Mouse (Mus musculus): ENCODE data around the gene Kctd21.

Gene Kctd21

DNA sequence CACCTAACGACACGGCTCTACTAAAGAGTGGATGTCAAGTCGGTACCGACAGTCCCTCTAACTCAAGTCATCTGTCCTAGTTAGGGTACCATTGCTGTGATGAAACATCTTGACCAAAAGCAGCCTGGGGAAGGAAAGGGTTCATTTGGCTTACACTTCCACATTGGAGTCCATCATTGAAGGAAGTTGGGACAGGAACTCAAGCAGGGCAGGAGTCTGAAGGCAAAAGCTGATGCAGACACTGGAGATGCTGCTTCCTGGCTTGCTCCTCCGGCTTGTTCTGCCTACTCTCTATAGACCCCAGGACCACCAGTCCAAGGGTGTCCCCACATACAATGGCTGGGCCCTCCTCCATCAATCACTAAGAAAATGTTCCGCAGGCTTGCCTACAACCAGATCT lies 16.5 kb upstream of the Kctd21 start:
- DNase-seq (ENCODE audit: extremely low read depth, low read depth, low spot score), result no peak

DNA sequence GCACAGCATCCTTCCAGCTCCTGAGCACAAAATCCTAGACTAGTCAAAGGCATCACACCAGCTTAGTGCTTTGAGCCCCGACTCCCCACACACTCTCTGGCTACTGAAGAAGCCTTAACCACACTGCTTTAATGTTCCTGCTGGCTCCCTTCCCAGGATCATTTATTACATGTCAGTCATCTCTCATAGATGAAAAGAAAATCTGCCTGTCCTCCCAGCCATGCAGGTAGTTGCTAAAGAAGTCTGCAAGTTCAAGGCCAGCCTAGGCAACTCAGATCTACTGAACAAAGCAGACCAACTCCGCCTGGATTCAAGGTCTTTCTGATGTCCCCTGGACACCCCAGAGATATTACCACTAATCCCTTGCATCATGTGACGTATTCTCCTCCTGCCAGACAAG lies 14.4 kb upstream of the Kctd21 start:
- DNase-seq (ENCODE audit: extremely low read depth, low read depth, low spot score), result no peak

DNA sequence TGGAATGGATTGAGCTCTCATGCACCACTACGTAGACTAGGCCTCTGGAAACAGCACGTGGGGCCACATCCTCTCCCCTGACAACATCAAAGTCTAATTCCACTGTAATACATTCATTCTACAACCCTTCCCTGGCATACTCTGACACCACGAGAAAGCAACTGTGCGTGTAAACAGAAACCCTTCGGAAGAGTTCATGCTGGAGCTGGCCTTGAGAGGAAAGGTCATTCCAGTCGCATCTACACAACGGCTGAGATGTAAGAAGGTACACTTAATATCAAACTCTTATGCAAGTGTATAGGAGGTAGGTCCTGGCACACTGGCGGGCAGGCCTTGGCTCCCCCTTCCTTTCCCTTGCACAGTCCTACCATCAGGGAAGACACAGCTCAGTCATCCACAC lies 7.8 kb upstream of the Kctd21 start:
- DNase-seq (ENCODE audit: extremely low read depth, low read depth, low spot score), result no peak

DNA sequence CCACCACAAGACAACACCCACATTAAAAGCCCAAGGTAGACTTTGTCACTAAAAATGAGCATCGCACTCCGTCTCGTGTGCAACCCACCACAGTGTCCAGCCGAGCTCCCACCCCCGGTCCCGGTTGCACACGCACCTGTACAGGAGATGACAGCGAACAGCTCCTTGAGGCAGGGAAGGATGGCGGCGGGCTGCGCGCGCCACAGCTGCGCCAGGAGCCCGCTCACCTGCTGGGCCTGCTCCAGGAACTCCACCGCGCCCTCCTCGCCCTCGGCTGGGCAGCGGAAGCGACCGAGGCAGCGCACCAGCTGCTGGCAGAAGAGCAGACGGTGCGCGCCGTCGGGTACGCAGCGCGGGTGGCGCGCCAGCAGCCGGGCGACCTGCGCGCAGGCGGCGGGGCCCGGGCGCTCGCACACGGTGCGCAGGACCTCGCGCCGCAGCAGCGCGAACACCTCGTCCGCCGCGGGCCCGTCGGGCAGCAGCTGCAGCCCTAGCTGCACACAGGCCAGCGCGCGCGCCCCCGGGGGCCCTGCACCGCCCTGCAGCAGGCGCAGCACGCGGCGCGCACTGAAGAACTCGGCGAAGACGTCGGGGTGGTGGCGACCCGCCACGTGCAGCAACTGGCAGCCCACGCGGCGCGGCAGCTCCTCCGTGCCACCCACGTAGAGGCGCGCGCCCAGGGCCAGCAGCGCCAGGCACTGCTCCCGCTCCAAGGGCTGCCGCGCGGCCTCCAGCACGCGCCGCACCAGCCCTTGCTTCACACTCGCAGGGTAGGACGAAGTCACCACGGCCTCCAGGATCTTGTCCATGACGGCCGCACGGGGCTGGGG lies 6.8 kb upstream of the Kctd21 start:
- no peak for DNase-seq (ENCODE audit: extremely low read depth, low read depth, low spot score)

DNA sequence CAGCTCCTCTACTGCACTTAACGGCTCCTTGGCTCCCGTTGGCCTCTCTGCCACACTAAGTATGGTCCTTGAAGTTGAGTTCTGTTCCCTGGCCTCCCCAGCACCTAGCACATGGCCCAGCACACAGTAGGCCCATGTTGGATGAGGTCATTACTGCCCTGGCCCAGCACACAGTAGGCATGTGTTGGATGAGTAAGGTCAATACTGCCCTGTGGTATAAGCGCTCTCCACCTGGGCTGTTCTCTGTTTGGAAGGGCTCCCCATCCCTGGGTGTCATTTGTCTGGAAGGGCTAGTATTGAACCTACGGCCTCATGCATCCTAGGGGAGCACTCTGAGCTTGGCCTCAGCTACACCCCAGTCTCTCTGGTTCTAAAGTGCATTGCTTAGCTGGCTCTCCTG lies 4.8 kb upstream of the Kctd21 start:
- DNase-seq (ENCODE audit: extremely low read depth, low read depth, low spot score), result no peak

DNA sequence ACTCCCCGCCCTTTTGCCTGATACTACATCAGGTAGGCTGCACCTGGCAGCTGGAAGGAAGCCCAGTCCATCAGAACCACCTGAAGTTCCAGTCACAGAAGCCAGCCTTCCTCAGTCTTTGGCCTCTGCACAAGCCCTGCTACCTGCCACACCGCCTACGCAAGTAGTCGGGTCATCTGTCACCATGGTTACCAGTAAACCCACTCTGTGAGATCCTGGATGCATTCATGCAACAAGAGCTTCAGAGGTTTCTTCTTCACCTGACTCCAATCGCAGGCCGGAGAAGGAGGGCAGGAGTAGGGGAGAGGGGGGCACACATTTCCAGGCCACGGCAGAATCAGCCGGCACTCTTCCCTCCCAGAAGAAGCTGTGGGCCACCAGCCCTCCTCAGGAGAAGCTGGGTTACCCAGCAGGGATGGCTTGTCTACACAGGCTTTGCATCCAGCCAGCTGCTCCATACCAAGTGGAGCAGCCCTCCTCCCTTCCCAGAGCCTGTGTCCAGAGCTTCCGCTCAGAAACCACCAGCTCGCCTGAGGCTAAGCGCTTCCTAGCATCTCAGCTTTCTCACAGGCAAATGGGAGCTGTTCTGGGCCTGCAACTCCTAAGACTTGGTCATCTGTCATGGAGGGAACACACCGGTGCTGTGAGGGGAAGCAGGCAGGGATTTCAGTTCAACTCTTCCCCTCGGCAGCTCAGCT lies 3.1 kb upstream of the Kctd21 start:
- DNase-seq (ENCODE audit: extremely low read depth, low read depth, low spot score), result no peak

DNA sequence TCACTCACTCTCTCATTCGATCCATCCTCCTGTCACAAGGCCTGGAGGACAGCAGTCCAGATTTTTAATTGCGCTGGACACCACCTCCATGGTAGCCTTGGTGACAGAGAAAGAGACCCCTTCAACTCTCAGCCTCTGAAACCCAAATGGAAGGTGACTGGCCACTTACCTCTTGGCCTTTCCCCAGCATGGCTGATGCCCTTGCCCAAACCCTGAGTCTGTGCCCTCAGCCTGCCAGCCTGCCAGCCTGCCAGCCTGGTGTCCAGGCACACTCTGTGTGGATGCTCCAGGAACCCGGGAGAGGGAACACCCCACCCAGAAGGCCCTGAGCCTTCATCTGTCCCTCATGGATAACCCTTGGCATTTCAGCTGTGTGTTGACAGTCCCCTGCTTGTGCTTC lies 2.5 kb upstream of the Kctd21 start:
- DNase-seq (ENCODE audit: extremely low read depth, low read depth, low spot score), result no peak

DNA sequence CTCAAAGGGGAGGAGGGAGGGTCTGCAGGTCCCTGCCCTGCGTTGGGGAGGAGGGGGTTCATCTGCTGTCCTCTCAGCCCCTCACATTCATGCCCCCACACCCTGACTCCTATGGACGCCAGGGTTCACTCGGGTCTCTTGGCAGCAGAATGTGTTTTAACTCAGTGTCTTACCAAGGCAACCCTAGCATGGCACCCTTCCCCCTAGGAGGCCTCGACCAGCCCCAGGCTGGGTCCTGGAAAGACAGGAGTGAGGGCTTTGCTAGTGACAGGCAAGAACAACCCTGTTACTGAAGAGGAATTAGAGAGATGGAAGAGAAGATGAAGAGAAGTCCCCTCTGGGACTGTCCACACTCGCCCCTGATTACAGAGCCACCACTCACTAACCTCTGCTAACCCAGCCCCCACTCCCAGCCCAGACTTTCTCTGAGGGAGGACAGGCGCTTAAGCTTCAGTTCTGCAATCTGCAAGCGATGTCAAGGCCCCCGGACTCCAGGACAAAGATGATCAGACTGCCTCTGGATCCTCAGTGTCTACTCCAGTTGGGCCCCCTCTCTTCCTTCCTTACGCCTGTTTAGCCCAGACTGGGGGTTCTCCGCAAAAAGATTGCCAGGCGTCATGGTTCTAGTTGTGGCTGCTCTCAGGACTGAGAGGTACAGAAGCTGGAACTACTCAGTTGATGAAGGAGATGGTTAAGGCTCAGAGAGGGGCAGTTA lies 1.0 kb upstream of the Kctd21 start:
- DNase-seq (ENCODE audit: extremely low read depth, low read depth, low spot score), result no peak

DNA sequence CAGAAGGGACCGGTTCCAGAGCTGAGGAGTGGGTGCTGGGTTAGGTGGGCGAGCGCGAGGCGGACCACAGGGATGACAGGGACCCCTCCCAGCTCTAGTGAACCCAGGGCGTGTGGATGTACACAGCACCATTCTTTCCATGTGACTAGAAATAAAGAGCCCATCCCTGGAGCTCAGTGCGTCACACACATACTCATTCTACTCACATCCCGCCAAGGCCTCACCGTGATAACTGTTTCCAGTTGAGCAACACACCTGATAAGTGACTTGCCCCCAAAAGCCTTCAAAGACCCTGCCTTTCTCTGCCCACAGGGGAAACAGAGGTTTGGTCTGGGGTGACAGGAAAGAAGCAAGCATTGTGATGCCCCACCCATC lies 527 bp downstream of the Kctd21 start:
- no peak for DNase-seq (ENCODE audit: extremely low read depth, low read depth, low spot score)

DNA sequence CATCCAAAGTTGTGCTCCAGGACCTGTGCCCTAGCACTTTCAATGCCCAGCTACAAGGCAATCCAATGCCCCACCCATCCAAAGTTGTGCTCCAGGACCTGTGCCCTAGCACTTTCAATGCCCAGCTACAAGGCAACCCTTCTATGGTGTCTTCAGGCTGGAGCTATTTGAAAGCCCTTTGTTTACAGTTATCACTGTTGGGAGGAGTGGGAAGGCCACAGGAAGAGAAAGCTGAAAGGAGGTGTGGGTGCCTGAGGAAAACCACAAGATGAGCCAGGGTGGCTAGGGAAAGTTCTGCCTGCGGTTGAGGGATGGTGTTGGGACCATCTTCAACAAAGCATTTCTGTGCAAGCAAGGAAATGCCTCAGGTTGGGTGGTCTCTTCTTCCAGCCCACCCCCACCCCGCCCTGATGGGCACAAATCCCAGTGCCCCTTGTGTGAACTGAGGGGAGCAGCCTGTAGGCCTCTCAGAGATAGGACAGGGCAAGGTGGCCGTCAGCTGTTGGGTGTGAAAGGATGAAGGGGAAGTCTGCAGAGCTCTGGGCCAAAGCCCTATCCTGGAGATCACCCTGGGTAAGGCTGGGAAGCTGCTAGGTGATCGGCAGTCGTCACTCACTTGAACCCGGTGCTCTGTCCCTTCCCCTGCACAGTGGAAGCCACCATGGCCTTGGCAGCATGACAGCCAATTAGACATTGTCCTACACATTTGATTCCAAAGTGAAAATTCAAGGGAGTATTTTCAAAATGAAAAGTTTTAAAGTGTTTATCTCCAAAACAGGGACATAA lies 1.2 kb downstream of the Kctd21 start:
- no peak for DNase-seq (ENCODE audit: extremely low read depth, low read depth, low spot score)

DNA sequence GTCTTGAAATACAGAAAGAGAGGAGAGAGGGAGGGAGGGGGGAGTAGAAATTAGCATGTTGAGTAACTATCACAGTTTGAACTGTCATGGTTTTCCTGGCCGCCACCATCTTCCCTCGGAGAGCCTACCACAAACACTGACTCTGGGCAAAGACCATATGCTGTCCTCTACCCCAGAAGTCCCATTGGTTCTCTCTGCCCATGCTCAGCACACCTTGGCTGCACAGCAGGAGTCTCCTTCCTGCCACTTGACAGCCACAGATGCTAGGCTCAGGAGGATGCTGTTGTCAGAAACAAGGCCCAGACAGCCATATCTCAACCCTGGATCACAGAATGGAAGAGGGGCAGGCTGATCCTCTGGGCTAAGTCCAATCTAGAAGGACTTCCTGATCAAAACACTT lies 2.3 kb downstream of the Kctd21 start:
- no peak for DNase-seq (ENCODE audit: extremely low read depth, low read depth, low spot score)

DNA sequence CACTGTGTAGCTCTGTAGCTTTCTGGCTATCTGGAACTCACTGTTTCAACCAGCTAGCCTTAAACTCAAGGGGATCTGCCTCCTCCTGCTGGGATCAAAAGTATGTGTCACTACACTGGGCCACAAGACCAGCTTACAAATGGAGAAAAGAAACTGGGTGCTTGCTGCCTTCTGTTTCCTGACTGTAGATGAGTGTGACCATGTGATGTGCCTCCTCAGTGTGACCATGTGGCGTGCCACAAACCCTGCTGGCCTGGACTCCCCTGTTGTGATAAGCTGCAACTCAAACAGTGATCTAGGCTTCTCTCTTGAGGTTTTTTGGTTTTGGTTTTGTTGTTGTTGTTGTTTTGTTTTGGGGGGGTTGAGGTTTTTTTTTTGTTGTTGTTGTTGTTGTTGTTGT lies 4.6 kb downstream of the Kctd21 start:
- no peak for DNase-seq (ENCODE audit: extremely low read depth, low read depth, low spot score)

DNA sequence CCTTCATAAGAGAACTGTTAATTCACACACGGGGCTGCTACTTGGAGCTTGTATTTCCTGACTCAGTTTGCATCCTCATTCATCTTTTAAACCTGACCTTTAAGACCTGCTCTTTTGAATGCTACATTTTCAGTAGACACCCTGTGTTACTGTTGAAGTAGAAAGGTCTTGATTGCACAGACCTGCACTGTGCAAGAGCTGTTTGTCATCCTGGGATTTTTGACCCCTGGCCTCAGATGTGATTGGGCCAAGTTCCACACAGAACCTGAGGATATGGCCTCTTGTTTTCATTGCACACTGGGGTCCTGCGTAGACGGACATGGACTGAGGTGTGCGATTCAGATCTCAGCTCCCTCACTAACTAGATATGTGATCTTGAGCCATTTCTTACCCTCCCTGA lies 6.5 kb downstream of the Kctd21 start:
- DNase-seq (ENCODE audit: extremely low read depth, low read depth, low spot score), result no peak

DNA sequence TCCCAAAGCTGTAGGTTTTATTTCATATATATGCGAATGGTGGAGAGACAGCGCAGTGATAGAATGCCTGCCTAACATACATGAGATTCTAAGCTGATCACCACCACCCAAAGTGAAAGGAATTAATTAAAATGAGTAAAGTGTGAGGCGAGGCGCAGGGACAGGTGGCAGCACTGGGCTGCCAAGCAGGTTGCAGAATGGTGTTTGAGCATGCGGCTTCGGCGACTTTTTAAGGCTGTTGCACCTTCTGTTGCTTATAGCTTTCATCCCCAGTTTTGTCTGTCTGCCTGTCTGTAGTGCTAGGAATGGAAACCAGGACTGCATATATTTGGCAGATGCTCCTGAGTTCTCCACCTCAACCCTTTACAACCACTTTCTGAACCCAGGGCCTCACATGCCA lies 7.5 kb downstream of the Kctd21 start:
- DNase-seq (ENCODE audit: extremely low read depth, low read depth, low spot score), result no peak

DNA sequence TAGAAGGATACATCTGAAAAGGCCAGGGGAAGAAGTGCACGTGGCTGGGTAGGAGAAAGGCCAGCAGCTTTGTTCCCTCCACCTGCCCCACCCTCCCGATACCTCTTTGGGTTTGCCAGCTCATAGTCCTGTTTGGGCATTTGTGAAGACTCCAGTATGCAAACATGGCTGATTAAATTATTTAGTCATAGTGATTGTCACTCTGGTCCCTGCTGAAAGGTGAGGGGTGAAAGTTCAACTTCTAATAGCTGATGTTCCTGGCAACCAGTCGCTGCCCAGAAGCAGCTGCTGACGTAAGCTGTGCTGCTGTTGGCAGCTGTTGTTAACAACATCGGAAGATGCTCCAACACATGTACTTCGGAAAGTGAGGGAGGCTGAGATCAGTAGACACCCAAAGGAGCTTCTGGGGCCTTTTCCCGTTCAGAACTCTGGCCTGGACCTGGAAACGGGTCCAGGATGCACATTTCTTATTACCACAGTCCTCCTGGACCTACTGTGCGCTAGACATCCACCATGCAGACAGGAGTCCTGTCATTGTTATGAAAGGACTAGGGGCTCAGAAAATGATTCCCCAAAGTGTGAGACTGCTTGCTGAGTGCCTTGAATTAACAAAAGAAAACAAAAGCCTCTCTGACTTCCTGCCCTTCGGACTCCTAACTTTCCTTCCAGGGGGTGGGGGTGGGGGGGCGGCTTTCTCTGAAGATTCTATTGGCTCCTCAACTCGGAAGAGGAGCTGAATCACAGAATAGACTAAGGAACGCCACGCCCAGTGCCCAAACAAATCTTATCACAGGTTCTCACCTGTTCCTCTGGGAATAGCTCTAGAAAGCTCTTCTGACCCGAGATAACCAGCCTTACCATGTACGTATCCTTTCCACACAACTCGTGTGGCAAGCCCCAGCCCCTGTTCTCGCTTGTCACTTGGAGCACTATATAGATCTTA lies 9.1 kb downstream of the Kctd21 start:
- no peak for DNase-seq (ENCODE audit: extremely low read depth, low read depth, low spot score)

DNA sequence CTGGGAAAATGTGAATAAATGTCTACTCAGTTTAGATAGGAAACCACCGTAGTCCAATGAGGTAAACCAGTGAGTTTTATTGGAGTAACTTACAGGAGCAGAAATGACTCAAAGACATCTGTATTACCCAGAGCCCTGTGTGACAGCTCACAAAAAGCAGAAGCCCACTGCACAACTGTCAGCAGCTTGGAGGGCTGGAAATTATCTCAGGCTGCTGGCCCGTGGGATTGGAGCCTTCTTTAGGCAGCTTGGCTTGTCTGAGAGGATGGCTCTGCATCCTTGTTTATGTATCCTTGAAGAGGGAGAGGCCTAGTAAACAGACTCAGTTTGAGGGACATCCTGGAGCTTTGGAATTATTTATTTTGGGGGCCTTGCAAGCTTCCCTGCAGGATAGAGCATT lies 10.8 kb downstream of the Kctd21 start:
- no peak for DNase-seq (ENCODE audit: extremely low read depth, low read depth, low spot score)

DNA sequence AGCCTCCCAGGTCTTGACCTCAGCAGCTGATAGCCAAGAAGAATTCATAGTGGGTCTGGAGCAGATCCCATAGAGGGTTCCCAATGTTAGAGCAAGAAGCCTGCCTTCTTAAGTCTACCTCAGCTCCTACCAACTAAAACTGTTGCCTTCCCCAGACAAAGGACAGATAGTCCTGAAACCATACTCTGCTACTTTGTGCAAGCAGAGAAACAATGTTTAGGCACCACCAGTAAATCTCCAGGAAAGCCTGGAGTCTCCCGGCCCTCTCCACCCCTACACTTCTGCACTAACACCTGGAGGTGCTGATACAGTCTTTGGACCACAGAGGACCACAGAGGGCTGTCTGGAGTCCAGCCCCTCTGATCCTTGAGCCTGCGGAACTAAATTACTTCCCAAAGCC lies 12.5 kb downstream of the Kctd21 start:
- DNase-seq (ENCODE audit: extremely low read depth, low read depth, low spot score), result no peak

DNA sequence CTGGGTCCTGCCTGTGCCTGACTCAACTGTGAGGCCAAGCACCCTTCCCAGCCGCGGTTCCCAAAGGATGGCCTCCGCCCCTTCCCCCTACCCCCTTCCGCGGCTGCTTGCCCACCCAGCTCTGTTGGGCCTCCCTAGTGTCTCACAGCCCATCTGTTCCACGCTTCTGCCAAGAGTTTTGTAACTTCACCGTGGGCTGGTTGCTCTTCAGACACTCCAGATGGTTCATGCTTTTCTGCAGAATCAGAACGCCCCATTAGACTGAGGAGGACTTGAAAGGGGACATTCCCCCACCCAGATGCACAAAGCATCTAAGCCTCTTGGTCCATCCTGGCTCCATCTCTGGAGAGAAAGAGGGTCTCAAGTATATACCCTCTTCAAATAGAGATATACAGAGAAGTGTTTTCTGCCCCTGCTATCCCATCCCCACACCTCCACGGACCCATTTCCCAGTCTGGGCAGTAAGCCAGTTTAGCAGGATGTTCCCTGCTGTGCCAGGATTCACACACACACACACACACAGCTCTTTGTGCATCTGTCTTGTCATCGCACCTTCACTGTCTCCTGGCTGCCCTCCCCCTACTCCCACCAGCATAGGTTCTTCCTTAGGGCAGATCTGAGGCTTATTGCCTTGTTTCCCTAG lies 13.2 kb downstream of the Kctd21 start:
- no peak for DNase-seq (ENCODE audit: extremely low read depth, low read depth, low spot score)

DNA sequence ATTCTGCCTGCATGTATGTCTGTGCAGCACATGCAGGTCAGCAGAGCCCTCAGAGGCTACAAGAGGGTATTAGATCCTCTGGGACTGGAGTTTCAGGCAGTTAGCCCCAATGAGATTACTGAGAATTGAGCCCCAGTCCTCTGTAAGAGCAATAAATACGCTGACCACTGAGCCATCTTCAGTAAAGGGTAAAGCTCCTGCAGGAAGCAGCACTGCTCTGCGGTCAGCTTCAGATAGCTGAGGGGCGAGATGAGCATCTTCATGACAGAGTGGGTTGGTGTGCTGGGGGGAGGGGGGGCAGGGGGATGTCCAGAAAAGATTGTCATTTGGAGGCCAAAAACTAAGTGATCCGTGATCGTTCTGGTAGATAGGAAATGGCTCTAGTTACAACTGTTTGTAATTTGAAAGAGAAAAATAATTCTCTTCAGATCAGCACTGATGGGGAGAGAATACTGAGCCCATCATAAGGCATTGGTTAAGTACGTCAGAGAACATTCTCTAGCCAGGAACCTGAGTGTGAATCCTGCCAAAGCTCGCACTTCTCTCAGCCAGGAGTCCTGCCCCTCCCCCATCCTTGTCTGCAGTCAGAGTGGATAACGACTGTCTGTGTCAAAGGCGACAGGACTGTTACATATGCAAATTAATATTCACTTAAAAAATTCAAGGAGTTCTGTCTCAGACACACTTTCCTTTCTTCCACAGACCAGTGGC lies 14.1 kb downstream of the Kctd21 start:
- no peak for DNase-seq (ENCODE audit: extremely low read depth, low read depth, low spot score)

All from fat pad, adult 2 months (tissue).